Mouse (Mus musculus) kidney, postnatal 14 days (tissue): ENCODE results near the gene Gm47289.
A peak's percentile ranks its signal among the peaks of the same experiment; 100 is the strongest.

Source experiments
- DNase-seq: peaks from one replicate; pipeline ENCODE4 v3.0.0; 2022; ENCODE audit warnings: mixed read lengths

The Gm47289 gene

DNA sequence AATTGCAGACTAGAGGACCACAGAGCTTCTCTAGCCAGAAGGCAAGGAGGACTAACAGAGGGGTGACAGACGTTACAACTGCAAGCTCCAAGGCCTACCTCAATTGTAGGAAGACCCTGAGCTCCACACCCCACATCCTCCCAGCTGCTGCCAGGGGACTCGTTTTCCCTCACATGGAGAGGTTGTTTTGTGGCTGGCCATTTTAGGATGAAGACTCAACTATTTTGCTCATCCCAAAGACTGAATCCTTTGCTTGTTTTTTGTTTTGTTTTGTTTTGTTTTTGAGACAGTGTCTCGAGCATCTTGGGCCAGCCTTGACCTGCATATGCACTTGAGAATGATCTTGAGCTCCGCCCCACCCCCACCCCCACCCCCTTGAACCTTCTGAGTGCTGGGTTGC, at the start of gene Gm47289:
Gm47289 (plus strand) TSS at position 301 of the 400 bp plus-strand sequence.
- no peak for DNase-seq

DNA sequence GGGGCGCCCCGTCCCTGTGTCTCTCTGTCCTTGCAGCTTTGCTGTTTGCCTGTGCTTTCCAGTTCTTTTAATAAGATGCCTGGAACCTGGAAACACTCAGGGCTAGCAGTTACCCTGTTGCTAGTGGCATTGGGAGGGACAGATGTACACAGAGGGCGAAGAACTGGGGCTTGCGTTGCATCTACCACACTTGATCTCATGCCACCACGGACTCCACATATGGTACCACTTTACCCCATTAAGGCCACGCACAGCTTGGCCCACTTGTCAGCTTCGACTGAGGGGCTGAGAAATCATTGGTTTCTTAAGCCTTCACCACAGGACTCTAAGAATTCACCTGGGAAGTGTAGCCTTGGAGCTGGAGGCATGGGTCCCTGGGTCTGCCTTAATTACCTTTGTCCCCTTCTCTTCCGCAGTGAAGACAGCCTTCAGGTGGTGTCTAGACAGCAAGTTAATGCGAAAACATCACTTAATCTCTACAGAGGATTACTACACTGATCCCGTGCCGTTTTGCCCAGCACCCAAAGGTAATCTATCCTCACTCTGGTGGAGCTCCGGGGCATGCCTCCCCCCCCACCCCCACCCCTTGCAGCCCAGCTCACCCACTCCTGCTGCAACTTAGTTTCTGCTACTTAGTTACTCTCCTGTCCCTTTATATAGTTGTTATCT, 49.1 kb upstream of the Gm47289 start:
- DNase-seq: no peak

DNA sequence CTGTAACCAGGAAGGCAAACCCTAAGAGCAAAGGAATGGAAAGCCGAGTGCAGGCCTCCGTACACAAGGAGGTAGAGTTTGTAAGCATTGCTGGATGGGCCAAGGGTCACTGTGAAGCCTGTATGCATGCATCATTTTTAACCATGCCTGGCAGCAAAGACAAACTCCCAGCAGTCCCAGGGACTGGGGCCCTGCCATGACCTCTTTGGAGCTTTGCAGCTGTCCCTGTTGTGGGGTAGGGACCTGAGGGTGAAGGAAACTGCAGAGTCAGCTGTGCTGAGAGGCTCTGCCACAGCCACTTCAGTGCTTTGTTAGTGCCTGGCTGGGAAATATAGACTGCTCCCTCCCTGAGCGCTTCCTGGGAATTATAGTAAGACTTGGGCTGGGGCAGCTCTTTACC, 48.3 kb upstream of the Gm47289 start:
- DNase-seq: peak; percentile 29

DNA sequence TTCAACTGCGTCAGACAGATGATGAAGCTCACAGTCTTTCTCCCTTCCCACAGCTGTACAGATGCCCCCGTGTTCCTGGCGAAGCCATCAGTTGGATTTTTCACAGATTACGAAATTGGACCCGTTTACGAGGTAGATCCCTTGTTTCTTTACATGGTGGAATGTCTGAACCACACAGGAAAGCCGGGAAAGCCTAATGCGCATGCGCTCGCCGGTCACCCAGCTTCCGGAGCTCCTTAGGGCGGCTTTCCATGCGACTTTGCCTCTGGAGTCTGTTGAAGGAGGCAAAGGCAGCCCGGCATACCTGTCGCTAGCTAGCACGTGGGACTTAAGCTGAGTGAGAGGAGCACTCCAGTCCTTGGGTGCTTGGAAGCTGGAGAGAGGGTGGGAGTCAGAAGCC, 44.0 kb upstream of the Gm47289 start:
- no peak for DNase-seq

DNA sequence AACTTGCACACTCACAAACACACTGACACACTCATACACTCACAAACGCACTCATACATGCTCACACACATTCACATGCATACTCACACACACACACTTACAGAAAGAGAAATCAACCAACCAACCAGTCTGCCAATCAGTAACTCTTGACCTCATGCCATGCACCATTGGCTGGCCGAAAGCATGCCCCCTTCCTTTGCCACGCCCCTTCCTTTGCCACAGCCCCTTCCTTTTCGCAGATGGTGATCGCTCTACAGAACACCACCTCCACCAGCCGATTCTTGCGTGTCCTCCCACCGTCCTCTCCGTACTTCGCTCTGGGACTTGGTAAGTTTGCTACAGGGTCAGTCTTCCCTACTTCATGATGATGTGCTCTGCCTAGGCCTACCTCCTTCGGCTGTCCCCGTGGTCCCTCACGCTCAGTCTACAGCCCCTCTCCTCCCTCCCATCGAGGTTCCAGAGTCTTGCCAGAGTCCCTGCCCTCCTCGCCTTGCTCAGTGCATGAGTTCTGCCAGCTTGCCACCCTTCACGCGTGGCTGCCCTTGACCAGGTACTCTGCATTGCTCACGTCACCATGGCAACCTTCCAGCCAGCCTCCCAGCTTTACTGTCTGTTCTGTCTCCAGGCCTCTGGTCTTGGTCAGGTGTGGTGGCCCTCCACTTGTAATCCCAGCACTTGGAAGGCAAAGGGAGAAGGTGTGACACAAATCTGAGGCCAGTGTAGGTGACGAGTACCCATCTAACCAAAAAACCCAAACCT, 39.4 kb upstream of the Gm47289 start:
- DNase-seq: peak; percentile 92

DNA sequence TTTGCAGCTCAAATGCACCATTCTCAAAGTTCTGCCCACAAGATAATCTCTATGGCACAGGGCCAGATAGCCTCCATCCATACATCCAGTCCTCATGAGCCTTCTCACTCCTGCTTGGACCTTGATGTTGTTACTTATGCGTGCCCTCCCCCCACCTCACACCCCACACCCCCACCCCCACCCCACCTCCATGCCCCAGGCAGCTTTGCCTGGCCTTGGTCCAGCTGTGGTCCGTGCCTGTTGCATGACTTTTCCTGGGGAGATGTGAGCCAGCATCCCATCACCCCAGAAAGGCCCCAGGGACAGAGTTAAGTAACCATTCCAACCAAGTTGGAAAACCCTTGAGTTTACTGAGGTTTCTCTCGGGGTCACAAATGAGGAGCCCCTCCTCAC, 38.8 kb upstream of the Gm47289 start:
- peak; percentile 29 for DNase-seq

DNA sequence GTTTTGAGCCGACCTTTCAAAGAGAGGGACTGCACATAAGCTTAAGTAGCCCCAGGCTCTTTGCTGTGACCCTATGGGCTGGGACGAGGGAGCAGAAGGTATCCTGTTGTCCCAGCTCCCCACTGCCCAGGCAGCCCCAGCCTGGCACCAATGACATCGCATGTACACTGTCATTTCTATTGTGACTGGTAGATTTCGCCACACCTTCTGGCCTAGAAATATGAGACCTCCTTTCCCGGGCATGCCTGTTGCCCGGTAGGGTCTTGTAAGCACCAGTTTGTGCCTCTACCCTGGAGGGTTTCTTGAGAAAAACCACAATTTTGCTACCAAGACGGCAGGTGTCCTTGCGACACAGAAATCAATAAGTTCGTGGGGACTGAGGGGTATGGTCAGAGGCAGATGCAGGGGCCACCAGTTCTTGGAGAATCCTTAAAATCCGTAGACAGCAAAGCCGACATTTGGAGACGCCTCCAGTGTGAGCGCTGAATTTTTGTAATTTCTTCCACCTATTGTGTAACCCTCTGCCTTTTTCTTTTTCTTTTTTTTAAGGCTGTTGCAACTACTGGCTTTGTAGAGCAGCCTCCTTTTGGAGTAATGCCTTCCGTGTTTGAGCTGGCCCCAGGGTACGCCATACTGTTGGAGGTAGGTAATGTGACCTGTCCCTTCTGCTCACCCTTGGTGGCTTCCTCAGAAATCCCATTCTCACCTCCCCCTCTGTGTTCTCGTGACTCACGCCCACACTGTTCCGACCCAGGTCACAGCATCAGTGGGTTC, 36.2 kb upstream of the Gm47289 start:
- DNase-seq: no peak

DNA sequence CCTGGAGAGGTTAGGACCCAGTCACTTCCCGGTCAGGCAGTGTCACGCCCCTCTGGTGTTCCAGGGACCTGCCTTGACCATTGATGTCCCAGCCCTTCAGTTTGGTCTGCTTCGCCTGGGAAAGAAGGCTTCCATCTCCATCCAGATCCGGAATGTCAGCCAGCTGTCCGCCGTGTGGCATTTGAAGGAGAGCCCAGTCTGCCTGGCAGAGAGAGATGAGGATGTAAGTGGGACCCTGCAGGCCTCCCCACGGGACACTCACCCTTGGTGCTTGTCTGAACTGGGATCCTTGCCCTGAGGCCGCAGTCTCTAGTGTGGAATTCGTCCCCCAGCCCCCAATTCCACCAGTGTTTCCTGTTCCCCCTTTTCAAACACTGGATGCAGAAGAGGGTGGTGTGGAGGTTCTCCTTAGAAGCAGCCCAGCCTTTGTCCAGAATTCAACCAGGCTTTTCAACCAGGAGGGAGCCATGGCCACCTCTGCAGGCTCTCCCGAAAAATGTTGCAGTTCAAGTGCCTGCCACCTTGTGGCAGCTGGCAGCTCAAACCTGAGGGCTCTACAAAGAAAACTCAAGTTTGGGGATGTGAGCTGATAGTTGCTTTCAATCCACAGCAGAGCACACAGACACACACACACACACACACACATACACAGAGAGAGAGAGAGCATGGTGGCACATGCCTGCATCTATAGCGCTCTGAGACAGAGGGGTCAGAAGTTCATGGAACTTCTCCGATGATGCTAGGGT, 30.4 kb upstream of the Gm47289 start:
- no peak for DNase-seq

DNA sequence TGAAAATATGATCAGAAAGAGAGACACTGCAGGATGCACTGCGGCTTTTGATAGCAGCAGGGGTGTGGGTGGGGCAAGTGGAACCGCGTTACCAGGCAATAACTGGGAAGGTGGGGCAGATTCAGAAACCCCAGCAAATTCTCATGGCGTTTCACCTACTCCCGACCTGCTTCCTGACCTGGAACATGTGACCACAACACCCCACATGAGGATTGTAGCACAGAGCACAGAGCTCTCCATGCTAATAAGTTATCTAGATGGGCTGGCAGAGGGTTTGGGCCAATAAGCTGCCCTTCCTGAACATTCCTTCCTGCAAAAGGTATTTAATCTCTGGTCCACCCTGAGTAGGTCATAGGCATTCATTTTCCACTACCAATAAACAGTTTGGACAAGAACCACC, 28.3 kb upstream of the Gm47289 start:
- DNase-seq: no peak

DNA sequence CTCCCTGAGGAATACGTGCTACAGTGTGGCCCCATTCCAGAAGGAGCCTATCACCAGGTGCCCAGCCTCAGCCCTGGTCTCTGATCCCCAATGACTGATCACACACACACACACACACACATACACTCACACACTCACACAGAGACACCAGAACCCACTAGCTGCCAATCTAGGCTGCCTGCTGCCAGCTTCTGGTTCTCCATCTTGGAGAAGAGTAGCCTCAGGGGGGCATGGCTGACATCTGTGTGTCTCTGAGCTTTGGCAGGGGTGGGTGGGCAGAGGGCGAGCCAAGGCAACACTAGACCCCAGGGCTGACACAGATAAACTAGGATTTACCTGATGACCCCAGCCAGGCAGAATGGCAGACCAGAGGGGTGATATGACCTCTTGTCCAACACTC, 20.1 kb upstream of the Gm47289 start:
- no peak for DNase-seq

DNA sequence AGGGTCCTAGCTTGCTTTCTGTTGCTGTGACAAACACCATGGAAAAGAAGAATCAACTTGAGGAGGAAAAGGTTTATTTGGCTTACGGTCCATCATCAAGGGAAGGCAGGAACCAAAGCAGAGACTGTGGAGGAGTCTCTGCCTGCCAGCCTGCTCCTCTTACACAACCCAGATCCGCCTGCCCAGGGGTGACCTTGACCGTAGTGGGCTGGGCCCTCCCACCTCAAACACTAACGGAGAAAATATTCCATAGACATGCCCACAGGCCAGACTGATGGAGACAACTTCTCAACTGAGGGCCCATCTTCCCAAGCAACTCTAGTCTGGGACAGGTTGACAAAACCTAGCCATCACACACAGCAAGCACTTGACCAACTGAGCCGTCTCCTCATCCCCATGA, 16.9 kb upstream of the Gm47289 start:
- no peak for DNase-seq

DNA sequence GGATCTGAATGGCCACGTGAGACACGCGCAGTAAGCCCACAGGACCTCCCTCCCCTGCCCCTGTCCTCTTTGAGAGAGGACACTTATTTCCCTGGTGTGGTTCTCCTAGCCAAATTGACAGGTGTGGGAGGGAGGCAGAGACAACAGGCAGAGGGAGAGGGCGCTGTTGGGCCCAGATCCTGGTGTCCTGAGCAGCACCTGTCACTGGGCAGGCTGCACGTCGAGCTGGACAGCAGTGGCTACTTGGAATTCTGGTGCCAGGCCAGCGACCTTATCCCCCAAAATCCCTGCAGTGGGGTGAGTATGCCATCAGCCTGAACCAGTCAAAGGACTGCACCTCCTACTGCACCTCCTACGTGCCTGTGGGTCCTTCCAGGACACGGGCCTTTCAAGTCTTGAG, 15.6 kb upstream of the Gm47289 start:
- DNase-seq: no peak

DNA sequence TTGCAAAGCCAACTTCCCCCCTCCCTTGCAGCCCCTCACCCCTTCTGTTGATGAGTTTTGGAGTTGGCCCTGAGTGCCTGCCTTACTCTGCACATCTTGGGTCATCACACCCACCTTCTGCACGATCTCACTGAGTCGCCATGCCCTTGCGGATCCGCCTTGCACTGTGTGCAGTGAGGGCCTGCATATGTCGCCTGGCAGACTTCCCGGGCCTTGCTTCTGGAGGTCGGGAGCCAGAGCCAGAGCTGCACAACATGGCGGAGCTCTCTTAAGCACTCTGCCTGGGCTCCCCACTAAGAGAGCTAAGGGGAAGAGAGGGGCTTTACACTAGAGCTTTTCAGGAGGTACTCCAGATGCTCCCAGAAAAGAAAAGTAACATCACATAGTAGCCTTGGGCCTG, 14.3 kb upstream of the Gm47289 start:
- DNase-seq: no peak

DNA sequence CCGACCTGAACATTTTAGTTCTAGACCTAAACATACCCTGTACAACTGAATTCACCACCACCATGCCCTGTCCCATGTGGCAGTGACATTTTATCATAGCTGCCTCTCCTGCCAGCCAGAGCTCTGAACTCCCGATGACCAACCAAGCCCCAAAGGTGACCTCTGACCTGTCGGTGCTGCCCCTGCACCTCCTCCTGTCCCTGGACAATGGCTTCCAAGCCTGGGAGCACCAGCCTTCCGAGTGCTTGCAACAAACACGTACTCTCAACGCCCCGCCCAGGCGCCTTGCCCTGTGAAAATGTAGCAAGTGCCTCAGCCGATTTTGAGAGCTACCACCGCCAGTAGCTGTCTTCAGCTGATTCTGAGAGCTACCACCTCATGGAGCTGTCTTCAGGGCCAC, 13.8 kb upstream of the Gm47289 start:
- no peak for DNase-seq

DNA sequence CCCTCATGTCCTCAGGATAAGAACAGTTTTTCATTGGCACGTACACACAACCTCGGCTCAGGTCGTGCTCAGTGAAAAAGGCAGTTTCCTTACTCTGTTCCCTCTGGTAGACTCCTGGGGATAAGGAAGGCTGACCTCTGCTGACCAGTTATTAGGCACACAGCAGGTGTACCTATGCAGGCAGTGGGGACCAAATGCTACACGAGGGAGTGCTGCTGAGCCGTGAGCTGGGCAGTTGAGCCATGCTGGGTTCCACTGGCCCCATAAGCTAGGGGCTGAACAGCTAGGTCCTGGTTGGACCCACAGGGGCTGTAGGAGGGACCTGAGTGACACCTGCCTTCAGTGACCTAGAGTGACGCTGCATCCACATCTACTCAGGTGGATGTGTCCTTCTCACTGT, 13.3 kb upstream of the Gm47289 start:
- DNase-seq: no peak

DNA sequence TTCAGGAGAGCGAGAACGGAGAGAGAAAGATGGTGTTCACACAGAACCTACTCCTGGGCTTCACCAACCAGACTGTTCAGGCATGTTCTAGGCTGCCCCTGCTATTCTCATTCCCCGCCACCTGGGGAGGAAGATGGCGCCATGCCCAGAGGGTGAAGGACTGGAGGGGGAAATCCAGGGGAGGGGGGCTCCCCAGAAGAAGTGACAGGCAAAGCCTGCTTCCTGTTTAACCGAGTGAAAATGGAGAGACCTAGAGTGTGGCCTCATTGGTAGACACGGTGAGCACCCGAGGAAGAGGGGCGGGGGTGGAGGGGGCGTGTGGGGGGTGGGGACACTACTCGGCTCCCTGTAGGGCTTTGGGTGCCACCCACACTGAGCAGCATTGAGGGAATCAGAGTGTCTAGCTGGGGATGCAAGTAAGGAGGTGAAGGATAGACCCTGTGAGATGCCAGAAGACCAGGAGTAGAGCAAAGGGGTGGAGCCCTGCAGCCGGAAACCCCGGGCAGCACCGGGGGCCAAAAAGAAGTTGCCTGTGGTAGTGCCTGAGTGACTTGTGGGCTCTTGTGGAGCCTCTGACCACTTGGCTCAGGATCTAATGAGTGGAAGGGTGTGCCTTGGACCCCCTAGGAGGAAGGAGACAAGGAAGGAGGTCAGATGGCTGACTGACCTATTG, 12.7 kb upstream of the Gm47289 start:
- no peak for DNase-seq

DNA sequence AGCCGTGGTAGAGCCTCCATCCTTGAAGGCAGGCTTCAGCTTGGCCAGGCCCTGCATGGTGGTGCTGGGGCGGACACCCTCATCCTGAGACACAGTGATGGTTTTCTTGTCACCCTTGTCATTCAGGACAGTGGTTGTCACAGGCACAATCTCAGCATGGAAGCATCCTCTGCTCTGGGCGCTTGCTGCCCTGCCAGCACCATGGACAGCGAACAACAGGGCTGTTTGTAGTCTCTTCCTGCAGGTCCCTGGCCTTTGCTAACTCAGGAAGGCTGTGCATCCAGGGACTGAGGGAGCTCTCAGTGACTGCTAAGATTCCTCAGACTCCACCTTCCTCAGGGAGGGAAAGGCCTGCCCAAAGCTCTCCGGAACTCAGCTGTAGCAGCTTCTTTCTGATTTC, 9.4 kb upstream of the Gm47289 start:
- DNase-seq: peak; percentile 67

DNA sequence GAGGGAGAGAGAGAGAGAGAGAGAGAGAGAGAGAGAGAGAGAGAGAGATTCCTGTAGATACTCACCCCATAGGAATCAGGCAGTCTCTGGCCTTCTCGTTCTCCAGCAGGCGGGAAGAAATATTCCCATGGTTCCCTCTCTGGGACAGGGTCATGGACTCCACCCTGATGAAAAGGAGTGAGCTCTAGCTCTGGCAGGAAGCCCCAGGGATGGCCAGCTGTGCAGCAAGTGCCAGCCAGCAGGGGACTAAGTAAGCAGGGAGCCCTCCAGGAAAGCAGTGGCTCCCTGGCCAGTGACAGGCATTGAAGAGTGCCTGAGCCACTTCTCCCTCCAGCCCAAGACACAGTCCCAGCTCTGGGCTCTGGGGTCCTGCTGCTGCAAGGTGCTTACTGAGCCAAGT, 7.2 kb upstream of the Gm47289 start:
- no peak for DNase-seq

DNA sequence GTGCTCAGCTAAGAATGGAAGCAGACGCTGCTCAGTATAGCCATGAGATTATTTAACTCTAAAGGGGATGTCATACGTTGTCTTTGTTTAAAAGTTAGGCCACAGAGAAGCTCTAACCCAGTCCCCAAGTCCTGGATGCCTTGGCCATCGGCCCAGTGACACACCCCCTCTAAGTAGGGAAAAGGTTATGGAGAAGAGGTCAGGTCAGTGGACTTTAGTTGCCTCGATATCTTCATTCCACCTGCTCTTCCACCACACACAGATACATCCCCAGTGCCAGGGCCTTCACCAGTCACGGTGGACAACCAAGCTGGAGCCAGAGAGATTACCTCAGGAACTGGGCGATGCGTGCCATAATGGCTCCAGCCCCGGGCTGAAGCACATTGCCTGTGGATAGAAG, 3.5 kb upstream of the Gm47289 start:
- peak; percentile 72 for DNase-seq

DNA sequence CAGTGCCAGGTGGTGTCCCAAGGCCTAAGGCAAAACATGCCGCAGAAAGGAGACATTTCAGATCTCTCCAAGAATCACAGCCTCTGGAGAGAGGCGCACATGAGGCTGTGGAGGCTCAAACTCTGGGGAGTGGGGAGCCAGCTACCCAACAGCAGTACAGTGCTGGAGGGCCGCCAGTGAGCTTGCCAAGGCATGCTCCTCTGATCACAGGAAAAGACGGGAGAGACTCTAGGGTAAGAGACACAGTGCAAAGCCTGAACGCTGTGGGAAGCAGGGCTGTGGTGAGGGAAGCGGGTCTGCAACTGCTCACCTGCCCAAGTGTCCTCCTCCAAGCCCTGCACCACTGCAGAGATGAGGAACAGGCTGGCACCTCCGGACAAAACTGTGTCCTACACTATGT, 3.1 kb upstream of the Gm47289 start:
- peak; percentile 40 for DNase-seq

DNA sequence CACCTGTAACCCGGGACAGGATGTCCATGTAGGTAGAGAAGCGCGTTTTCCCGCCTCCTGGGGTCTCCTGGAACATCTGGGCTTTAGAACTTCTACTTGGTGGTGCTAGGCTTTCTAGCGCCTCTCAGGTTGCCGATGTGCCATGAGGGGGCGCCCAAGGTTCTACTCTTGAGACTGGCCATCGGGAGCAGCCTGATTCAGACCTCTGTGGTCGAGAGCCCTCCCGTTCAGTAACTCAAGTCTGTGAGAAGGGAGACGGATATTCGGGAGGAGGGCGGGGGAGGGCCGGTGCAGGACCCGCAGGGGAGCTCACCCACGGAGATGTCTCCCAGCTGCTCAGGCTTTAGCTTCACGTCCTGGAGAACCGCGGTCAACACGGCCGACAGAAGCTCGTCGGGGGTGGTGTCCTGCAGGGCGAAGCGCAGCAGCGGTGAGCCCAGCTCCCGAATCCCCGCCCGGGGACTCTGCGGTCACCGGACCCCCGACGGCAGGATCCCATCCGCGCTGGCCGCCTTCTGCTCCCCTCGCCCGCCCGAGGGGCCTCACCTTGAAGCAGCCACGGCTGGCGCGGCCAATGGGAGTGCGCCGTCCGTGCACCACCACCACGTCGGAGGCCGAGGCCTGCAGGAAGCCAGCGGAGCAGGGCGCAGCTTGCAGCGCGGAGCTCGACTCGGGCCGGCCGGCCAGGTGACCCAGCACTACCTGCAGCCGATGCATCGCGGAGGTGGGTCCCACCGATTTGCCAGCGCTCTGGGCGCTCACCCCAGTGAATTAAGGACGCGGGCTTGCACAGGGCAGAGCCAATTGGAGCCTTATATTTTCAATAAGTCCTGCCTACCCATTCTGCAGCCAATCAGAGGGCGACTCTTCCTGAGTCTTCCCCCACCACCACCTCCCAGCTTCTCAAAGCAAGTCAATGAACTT, 2.4 kb upstream of the Gm47289 start, which contains the start of gene Acaa1b:
Acaa1b (minus strand) TSS at position 816 of the 924 bp plus-strand sequence.
- DNase-seq: peak; percentile 91
